ENCODE assay signal across 15 mouse cellular contexts in the genomic region with DNA sequence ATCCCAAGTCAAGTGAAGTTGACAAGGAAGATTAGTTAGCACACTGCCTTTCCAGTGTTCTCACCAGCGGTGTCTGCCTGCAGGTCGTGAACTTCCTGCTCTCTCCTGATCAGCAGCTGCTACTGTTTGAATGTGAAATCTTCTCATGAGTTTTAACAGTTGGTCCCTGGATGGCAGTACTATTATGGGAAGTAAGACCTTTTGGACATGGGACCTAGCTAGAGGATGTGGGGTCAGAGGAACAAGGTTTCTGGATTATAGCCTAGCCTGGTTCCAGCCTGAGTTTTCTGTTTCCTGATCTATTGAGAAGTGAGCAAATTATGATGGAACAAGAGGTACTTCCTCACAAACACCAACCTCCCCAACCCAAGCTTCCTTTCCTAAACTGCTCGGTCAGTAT.
"Had no signal": no experiment of that assay in that cellular context is flagged by ENCODE, and none has a peak within 500 bp of the region (broad histone marks: within the 10 kb centered on the region; RNA-seq: fewer than 3 reads in every experiment).

No protein-coding gene starts in this region.

- ATAC-seq: midbrain, embryonic 16.5 days had no signal

- H3K9me3 ChIP-seq: limb, embryonic 12.5 days; liver, embryonic 13.5 days; midbrain, embryonic 12.5 days; neural tube, embryonic 13.5 days; stomach, embryonic 15.5 days had no signal

- H3K27me3 ChIP-seq: limb, embryonic 12.5 days; liver, embryonic 13.5 days; midbrain, embryonic 12.5 days; neural tube, embryonic 13.5 days; stomach, embryonic 15.5 days had no signal

- H3K4me2 ChIP-seq: limb, embryonic 12.5 days; liver, embryonic 13.5 days; lung, embryonic 14.5 days; midbrain, embryonic 12.5 days; neural tube, embryonic 13.5 days; stomach, embryonic 15.5 days had no signal

- DNase-seq: kidney, adult 8-10 months; kidney, postnatal 25 days; layer of hippocampus, postnatal 36 days; liver, embryonic 13.5 days; lung, embryonic 14.5 days; lung, postnatal 10 days; lung, postnatal 4 days; right cerebral cortex, postnatal 14 days; thymus, adult 2 months; thymus, postnatal 25 days had no signal

- H3K36me3 ChIP-seq: limb, embryonic 12.5 days; liver, embryonic 13.5 days; midbrain, embryonic 12.5 days; neural tube, embryonic 13.5 days; stomach, embryonic 15.5 days had no signal

- H3K4me3 ChIP-seq: limb, embryonic 12.5 days; liver, embryonic 13.5 days; midbrain, embryonic 12.5 days; neural tube, embryonic 13.5 days; stomach, embryonic 15.5 days had no signal

- H3K9ac ChIP-seq: limb, embryonic 12.5 days; liver, embryonic 13.5 days; lung, embryonic 14.5 days; midbrain, embryonic 12.5 days; neural tube, embryonic 13.5 days; stomach, embryonic 15.5 days had no signal

- H3K4me1 ChIP-seq: limb, embryonic 12.5 days; midbrain, embryonic 12.5 days; neural tube, embryonic 13.5 days; stomach, embryonic 15.5 days had no signal

- H3K27ac ChIP-seq: limb, embryonic 12.5 days; liver, embryonic 13.5 days; midbrain, embryonic 12.5 days; neural tube, embryonic 13.5 days; stomach, embryonic 15.5 days had no signal
